Mouse (Mus musculus): ENCODE results near the gene Gm8247.
"Not testable (repeated sequence)": the region's sequence is repeated elsewhere in the genome, so short reads cannot be mapped to it uniquely, and the experiment has no call there.

The Gm8247 gene

GRCm38 (mm10) chr14:44582853-44583252 lies at the start of gene Gm8247:
Gene Gm8247 (plus strand): TSS chr14:44583153.
- DNase-seq (ENCODE audit: low read depth in 1 of 2, low spot score in 2 of 2), result not testable (repeated sequence)

DNA sequence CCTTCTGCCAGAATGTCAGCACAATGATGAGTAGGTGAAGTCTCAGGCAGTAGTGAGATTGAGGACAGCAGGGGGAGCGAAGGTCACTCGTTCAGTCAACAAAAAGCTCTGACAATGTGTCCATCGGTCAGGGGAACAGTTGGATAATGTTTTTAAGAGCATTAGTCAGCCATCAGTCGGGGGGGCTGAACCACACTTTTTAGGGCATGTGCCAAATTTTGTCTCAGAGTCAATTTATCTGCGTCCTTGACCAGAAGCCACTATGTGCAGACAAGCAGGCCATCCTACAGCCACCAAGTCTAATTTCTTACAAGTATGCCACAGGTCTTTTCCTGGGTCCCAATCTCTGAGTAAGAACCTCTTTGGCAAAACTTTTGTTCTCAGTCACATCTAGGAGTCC lies 35.0 kb upstream of the Gm8247 start:
- DNase-seq (ENCODE audit: low read depth in 1 of 2, low spot score in 2 of 2), result not testable (repeated sequence)

DNA sequence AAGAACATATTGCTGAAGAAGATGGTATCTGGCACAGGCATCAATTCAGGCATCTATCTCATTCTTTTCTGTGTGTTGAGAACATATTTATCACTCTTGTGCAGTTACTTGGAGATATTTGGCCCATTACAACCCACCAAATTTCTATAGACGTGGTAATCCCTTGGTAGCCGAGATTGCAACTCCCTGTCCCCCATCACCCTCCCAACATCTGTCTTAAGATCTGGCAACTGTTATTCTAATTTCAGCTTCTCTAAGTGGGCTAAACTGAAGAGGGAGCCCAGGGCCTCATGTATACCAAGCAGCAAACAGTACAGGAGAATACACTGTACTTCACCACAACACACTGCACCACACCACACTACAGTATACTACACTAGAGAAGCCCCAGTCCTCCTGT lies 8.8 kb downstream of the Gm8247 start:
- DNase-seq (ENCODE audit: low read depth in 1 of 2, low spot score in 2 of 2), result peak in 1 of 2 experiments; percentile 1

DNA sequence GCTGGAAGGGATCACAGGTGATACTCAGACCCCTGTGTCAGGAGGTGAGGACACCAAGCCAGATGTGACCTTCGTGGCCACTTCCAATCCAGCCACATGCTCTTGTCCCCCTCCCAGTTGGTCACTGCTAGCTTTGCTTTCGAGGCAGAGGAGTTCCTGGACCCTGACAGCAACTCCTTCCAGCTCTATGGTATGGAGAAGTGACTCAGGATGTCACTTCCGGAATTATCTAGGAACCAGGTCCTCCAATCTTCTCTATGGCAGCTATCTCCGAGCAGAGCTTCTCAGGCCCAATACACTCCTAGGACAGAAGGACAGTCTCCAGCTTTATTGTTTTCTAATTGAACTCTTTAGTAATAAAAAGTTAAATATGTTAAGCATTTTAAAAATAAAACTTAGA lies 44.8 kb downstream of the Gm8247 start, which contains the start of gene Gm5624:
Gene Gm5624 (minus strand): TSS at position 202 of the 400 bp plus-strand sequence.
- not testable (repeated sequence) for DNase-seq (ENCODE audit: low read depth in 1 of 2, low spot score in 2 of 2)

Data from monocyte, adult 2 months (primary cell).